In the genomic region with DNA sequence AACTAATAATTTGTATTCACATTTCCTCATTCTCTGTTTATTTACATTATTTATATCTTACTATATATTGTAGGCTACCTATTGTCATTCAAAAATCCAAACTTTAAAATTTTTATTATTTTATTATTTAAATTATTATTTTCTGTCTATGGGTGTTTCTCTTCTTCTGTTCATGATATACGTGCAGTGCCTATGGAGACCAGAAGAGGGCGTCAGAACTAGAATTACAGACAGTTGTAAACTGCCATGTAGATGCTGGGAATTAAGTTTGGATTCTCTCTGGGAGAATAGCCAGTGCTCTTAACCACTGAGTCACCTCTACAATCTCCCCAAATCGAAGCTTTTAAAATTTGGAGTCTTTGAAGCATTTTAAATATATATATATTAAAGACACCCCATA, we compare ENCODE assay signal across 16 mouse cellular contexts.
DNase-seq lines count a peak whose midpoint lies in the region; ATAC-seq and TF ChIP-seq lines count a peak whose summit lies in the region.
"Had no signal": no experiment of that assay in that cellular context is flagged by ENCODE, and none has a peak within 500 bp of the region (broad histone marks: within the 10 kb centered on the region; RNA-seq: fewer than 3 reads in every experiment).

No protein-coding gene starts in this region.

- intact Hi-C loops in left cerebral cortex, postnatal 10 days (cut with DNase I), result no loop called here

- no peak overlapping the region for H3K4me2 ChIP-seq in intestine, embryonic 14.5 days (ENCODE audit: low read length)
- H3K4me2 ChIP-seq in intestine, embryonic 16.5 days (ENCODE audit: low read depth, low read length), result no peak overlapping the region
- H3K4me2 ChIP-seq in midbrain, embryonic 16.5 days (ENCODE audit: low read length), result no peak overlapping the region
- H3K4me2 ChIP-seq in stomach, postnatal 0 days (replicated peaks; ENCODE audit: low read depth), result no peak overlapping the region
- H3K4me2 ChIP-seq: neural tube, embryonic 12.5 days had no signal

- peak; percentile 50 for TF ChIP-seq CTCF in stomach, postnatal 0 days (IDR thresholded peaks at IDR 0.05; ENCODE audit: low read depth)

- TF ChIP-seq EP300 in stomach, postnatal 0 days (optimal IDR thresholded peaks at IDR 0.05), result no peak

- 59% methylated on average over 3 of the region's 3 CpGs for WGBS in intestine, embryonic 14.5 days
- 60% methylated on average over 3 of the region's 3 CpGs for WGBS in intestine, embryonic 16.5 days
- WGBS in midbrain, embryonic 10.5 days, result 52% methylated on average over 3 of the region's 3 CpGs
- 56% methylated on average over 3 of the region's 3 CpGs for whole genome bisulfite sequencing in midbrain, embryonic 16.5 days
- WGBS in stomach, postnatal 0 days, result 57% methylated on average over 3 of the region's 3 CpGs

- no peak for ATAC-seq in intestine, embryonic 14.5 days (replicated peaks; ENCODE audit: low FRiP score, low TSS enrichment, low read depth)
- no peak for ATAC-seq in intestine, embryonic 16.5 days
- no peak for ATAC-seq in midbrain, embryonic 16.5 days
- ATAC-seq in stomach, postnatal 0 days (ENCODE audit: low FRiP score, low TSS enrichment), result no peak
- ATAC-seq: forebrain, embryonic 16.5 days; Patski had no signal

- no peaks in the 10 kb centered on the region for H3K4me1 ChIP-seq in intestine, embryonic 14.5 days (replicated peaks; ENCODE audit: control insufficient read depth, insufficient read depth, low read length)
- no peaks in the 10 kb centered on the region for H3K4me1 ChIP-seq in intestine, embryonic 16.5 days (ENCODE audit: control insufficient read depth, insufficient read depth, low read length)
- H3K4me1 ChIP-seq in midbrain, embryonic 10.5 days, result peaks cover 20% of the 10 kb centered on the region
- H3K4me1 ChIP-seq in midbrain, embryonic 16.5 days (ENCODE audit: control insufficient read depth, insufficient read depth, low read length), result peaks cover 4% of the 10 kb centered on the region; the same call in 1 of the 2 replicates
- H3K4me1 ChIP-seq in stomach, postnatal 0 days (replicated peaks; ENCODE audit: control insufficient read depth, insufficient read depth), result no peaks in the 10 kb centered on the region
- H3K4me1 ChIP-seq: neural tube, embryonic 12.5 days had no signal

- H3K27ac ChIP-seq in intestine, embryonic 14.5 days (ENCODE audit: low read depth), result no peak overlapping the region
- no peak overlapping the region for H3K27ac ChIP-seq in intestine, embryonic 16.5 days (ENCODE audit: low read length)
- no peak overlapping the region for H3K27ac ChIP-seq in midbrain, embryonic 10.5 days (replicated peaks)
- no peak overlapping the region for H3K27ac ChIP-seq in midbrain, embryonic 16.5 days (ENCODE audit: low read length)
- no peak overlapping the region for H3K27ac ChIP-seq in stomach, postnatal 0 days (replicated peaks)
- H3K27ac ChIP-seq: neural tube, embryonic 12.5 days had no signal

- no peaks in the 10 kb centered on the region for H3K27me3 ChIP-seq in intestine, embryonic 14.5 days (replicated peaks; ENCODE audit: control insufficient read depth, insufficient read depth, low read length)
- H3K27me3 ChIP-seq in intestine, embryonic 16.5 days (replicated peaks; ENCODE audit: control insufficient read depth, insufficient read depth, low read length), result no peaks in the 10 kb centered on the region
- H3K27me3 ChIP-seq in midbrain, embryonic 10.5 days (ENCODE audit: low read depth, poor library complexity, severe bottlenecking), result no peaks in the 10 kb centered on the region
- no peaks in the 10 kb centered on the region for H3K27me3 ChIP-seq in midbrain, embryonic 16.5 days (ENCODE audit: control insufficient read depth, insufficient read depth, low read depth, low read length)
- H3K27me3 ChIP-seq in stomach, postnatal 0 days (ENCODE audit: control insufficient read depth, insufficient read depth, low read length), result no peaks in the 10 kb centered on the region
- H3K27me3 ChIP-seq: neural tube, embryonic 12.5 days; Patski had no signal

- no peaks in the 10 kb centered on the region for H3K9me3 ChIP-seq in intestine, embryonic 14.5 days (ENCODE audit: control insufficient read depth, low read length)
- H3K9me3 ChIP-seq in intestine, embryonic 16.5 days (ENCODE audit: control insufficient read depth, low read length), result no peaks in the 10 kb centered on the region
- H3K9me3 ChIP-seq in midbrain, embryonic 10.5 days (replicated peaks), result no peaks in the 10 kb centered on the region
- H3K9me3 ChIP-seq in midbrain, embryonic 16.5 days (replicated peaks; ENCODE audit: control insufficient read depth, low read length, poor library complexity, severe bottlenecking), result no peaks in the 10 kb centered on the region
- H3K9me3 ChIP-seq in stomach, postnatal 0 days (ENCODE audit: control insufficient read depth, low read length), result no peaks in the 10 kb centered on the region
- H3K9me3 ChIP-seq: neural tube, embryonic 12.5 days had no signal

- H3K4me3 ChIP-seq in intestine, embryonic 14.5 days (ENCODE audit: low read depth, low read length), result no peak overlapping the region
- no peak overlapping the region for H3K4me3 ChIP-seq in intestine, embryonic 16.5 days (ENCODE audit: low read length)
- H3K4me3 ChIP-seq in midbrain, embryonic 10.5 days, result no peak overlapping the region
- H3K4me3 ChIP-seq in midbrain, embryonic 16.5 days (ENCODE audit: low read depth, low read length), result no peak overlapping the region
- no peak overlapping the region for H3K4me3 ChIP-seq in stomach, postnatal 0 days (ENCODE audit: low read depth, low read length)
- H3K4me3 ChIP-seq: neural tube, embryonic 12.5 days had no signal

- H3K9ac ChIP-seq in intestine, embryonic 14.5 days (ENCODE audit: low read length), result no peak overlapping the region
- no peak overlapping the region for H3K9ac ChIP-seq in intestine, embryonic 16.5 days (ENCODE audit: low read depth, low read length)
- no peak overlapping the region for H3K9ac ChIP-seq in midbrain, embryonic 16.5 days (ENCODE audit: low read depth, low read length)
- no peak overlapping the region for H3K9ac ChIP-seq in stomach, postnatal 0 days (ENCODE audit: low read length)
- H3K9ac ChIP-seq: neural tube, embryonic 12.5 days had no signal

- no peaks in the 10 kb centered on the region for H3K36me3 ChIP-seq in intestine, embryonic 14.5 days (ENCODE audit: control insufficient read depth, insufficient read depth, low read length)
- no peaks in the 10 kb centered on the region for H3K36me3 ChIP-seq in intestine, embryonic 16.5 days (ENCODE audit: control insufficient read depth, insufficient read depth, low read length)
- H3K36me3 ChIP-seq in midbrain, embryonic 10.5 days, result no peaks in the 10 kb centered on the region
- H3K36me3 ChIP-seq in midbrain, embryonic 16.5 days (ENCODE audit: control insufficient read depth, insufficient read depth, low read length), result no peaks in the 10 kb centered on the region
- H3K36me3 ChIP-seq in stomach, postnatal 0 days (ENCODE audit: control insufficient read depth, insufficient read depth, low read length), result no peaks in the 10 kb centered on the region
- H3K36me3 ChIP-seq: neural tube, embryonic 12.5 days had no signal

- peak; percentile 38 for DNase-seq in cerebellum, adult 9-10 months
- DNase-seq in cerebellum, adult 11 months, result no peak
- DNase-seq in intestine, embryonic 14.5 days (ENCODE audit: low spot score), result peak; percentile 25
- DNase-seq in midbrain, embryonic 10.5 days (ENCODE audit: low spot score), result peak; percentile 8
- DNase-seq in stomach, postnatal 0 days (ENCODE audit: low spot score), result no peak
- no peak for DNase-seq in left cerebral cortex, postnatal 10 days (ENCODE audit: extremely low spot score in 1 of 2, low spot score in 2 of 2)
- DNase-seq: adrenal gland, postnatal 14 days; gastrocnemius, postnatal 25 days; layer of hippocampus, adult 9-11 months; liver; thymus, adult 18-20 months had no signal

Comparison
In these comparisons a context has a peak if more than half of its experiments do, and no peak if none do; other contexts are left out.
1. DNase-seq: peak in cerebellum, adult 9-10 months (single experiment), intestine, embryonic 14.5 days (single experiment) and midbrain, embryonic 10.5 days (single experiment); none in cerebellum, adult 11 months (single experiment), stomach, postnatal 0 days (single experiment) and left cerebral cortex, postnatal 10 days (0 of 2).